Mouse (Mus musculus) C2C12 (cell line): Measurements from ENCODE around the gene Dhx58. TPM values are rescaled to one million over a fixed set of nuclear protein-coding genes. Genes with fewer than 3 reads are reported as not detected.

ENCODE experiments used
- H3K27me3 ChIP-seq: one replicate; pipeline ENCODE4 v1.6.1; 2011; ENCODE audit not compliant: control insufficient read depth, insufficient read depth, insufficient read length
- H3K36me3 ChIP-seq: one replicate; pipeline ENCODE4 v1.6.1; 2011; ENCODE audit not compliant: control insufficient read depth, insufficient read depth
- H3K4me3 ChIP-seq: one replicate; pipeline ENCODE4 v1.5.1; 2011; ENCODE audit warnings: mild to moderate bottlenecking, control low read depth; ENCODE audit not compliant: poor library complexity, insufficient read depth, severe bottlenecking
- H3K79me2 ChIP-seq: one replicate; pipeline ENCODE4 v1.6.1; 2011; ENCODE audit not compliant: control insufficient read depth, insufficient read depth
- H3K79me3 ChIP-seq: one replicate; pipeline ENCODE4 v1.6.1; 2011; ENCODE audit warnings: low read depth, control low read depth
- H3ac ChIP-seq: one replicate; pipeline ENCODE3; 2011; ENCODE audit warnings: low read depth; ENCODE audit not compliant: control insufficient read depth, insufficient read length
- CEBPB ChIP-seq: IDR thresholded peaks from one replicate; pipeline ENCODE4 v1.6.1; 2011; ENCODE audit warnings: low read depth, mild to moderate bottlenecking, control low read depth, moderate library complexity
- CTCF ChIP-seq: IDR thresholded peaks from one replicate; pipeline ENCODE4 v1.5.1; 2011; ENCODE audit not compliant: control insufficient read depth, insufficient read depth, insufficient read length
- FOSL1 ChIP-seq: IDR thresholded peaks from one replicate; pipeline ENCODE4 v1.8.0; 2011; ENCODE audit warnings: mild to moderate bottlenecking, low read length; ENCODE audit not compliant: poor library complexity, insufficient read depth, severe bottlenecking
- MAX ChIP-seq: IDR thresholded peaks from one replicate; pipeline ENCODE4 v1.6.1; 2011; ENCODE audit warnings: mild to moderate bottlenecking, control low read depth
- MYOD1 ChIP-seq: IDR thresholded peaks from one replicate; pipeline ENCODE4 v1.6.1; 2011; ENCODE audit warnings: low read depth; ENCODE audit not compliant: control insufficient read depth, insufficient read length
- MYOG ChIP-seq: IDR thresholded peaks from one replicate; pipeline ENCODE4 v1.6.1; 2011; ENCODE audit not compliant: control insufficient read depth, insufficient read length; ENCODE audit errors: extremely low read depth
- USF1 ChIP-seq: IDR thresholded peaks from one replicate; pipeline ENCODE4 v1.6.1; 2011; ENCODE audit warnings: low read depth, mild to moderate bottlenecking, control low read depth, moderate library complexity
- polyA plus RNA-seq: library from polyadenylated mRNA; unstranded; fragments of >200 nt; fragmentation: generic; extraction: Trizol; gene quantifications from one replicate; pipeline ENCODE4 v1.2.1, GENCODE M21; 2012; ENCODE audit warnings: missing spikeins

The Dhx58 gene
- polyA plus RNA-seq, 1 experiment, result 0.64 TPM

DNA sequence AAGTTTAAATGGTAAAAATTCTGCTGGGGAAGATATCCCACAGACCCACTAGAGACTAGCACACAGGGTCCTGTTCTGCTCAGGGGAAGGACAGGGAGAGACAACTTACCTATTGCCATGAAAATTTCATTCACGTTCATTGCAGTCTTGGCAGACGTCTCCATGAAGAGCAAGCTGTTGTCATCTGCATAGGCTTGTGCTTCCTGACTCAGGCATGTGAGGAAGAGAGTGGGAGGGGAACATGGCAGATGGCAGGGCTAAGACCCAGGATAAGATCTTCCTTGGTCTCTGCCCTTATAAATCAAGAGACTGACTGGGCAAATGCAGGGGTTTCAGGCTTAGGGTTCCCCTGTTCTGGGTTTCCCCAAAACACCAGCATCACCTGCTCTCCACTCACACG, 12.6 kb upstream of the Dhx58 start:
- Histone ChIP-seq H3K36me3 (peaks cover 54% of the 10 kb centered on the region), H3ac (no peak overlapping the region), H3K4me3 (no peak overlapping the region), H3K27me3 (no peaks in the 10 kb centered on the region), H3K79me2 (peaks cover 33% of the 10 kb centered on the region), H3K79me3 (peaks cover 14% of the 10 kb centered on the region)
- TF ChIP-seq FOSL1 (no peak), MAX (no peak), MYOG (no peak), CEBPB (no peak), MYOD1 (no peak), USF1 (no peak), CTCF (no peak)

DNA sequence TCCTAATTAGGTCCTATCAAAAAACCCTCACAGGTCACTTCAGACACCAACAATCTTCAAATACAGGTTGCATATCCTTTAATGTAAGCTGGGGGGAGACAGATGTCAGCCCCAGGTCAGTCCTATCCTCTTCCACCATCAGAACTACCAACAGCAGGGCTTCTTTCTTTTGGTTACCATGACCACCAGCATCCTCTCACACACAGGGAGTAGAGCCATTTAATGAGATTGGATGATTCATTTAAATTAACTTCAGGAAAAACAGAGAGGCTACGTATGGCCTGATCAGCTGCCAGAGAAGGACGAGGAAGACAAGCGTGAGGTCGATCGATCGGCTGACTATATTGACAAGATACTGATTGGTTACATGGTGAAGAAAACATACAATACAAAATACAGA, 10.9 kb upstream of the Dhx58 start:
- TF ChIP-seq CTCF, result no peak
- TF ChIP-seq USF1, result no peak
- no peak for TF ChIP-seq CEBPB
- no peak for TF ChIP-seq FOSL1
- no peak for TF ChIP-seq MYOG
- no peak for TF ChIP-seq MYOD1
- no peak for TF ChIP-seq MAX
- no peaks in the 10 kb centered on the region for H3K27me3 ChIP-seq
- peaks cover 64% of the 10 kb centered on the region for H3K36me3 ChIP-seq
- no peak overlapping the region for H3K4me3 ChIP-seq
- H3K79me2 ChIP-seq, result peaks cover 29% of the 10 kb centered on the region
- H3K79me3 ChIP-seq, result peaks cover 10% of the 10 kb centered on the region
- H3ac ChIP-seq, result no peak overlapping the region

DNA sequence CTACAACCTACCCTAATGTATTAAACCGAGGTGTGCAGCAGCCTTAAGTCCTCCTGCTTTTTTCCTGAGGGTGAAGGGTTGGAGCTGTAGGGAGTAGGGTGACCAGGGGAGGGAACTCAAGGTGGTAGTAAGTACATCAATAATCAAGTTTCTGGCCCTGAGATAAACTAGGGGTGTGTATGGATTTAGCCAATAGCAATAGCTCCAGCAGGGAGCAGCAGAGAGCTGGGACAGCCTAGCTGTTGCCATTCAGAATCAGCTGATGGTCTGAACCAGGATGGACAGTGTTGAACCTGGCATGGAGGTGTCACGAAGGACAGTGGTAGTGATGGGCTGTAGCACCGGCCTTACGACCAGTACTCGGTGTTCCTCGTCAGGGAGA, 10.5 kb upstream of the Dhx58 start:
- Histone ChIP-seq H3K79me2 (peaks cover 24% of the 10 kb centered on the region), H3K4me3 (no peak overlapping the region), H3K27me3 (no peaks in the 10 kb centered on the region), H3K79me3 (peaks cover 6% of the 10 kb centered on the region), H3K36me3 (peaks cover 64% of the 10 kb centered on the region), H3ac (no peak overlapping the region)
- TF ChIP-seq MYOD1, result no peak
- TF ChIP-seq CEBPB, result no peak
- TF ChIP-seq CTCF, result peak; percentile 52

DNA sequence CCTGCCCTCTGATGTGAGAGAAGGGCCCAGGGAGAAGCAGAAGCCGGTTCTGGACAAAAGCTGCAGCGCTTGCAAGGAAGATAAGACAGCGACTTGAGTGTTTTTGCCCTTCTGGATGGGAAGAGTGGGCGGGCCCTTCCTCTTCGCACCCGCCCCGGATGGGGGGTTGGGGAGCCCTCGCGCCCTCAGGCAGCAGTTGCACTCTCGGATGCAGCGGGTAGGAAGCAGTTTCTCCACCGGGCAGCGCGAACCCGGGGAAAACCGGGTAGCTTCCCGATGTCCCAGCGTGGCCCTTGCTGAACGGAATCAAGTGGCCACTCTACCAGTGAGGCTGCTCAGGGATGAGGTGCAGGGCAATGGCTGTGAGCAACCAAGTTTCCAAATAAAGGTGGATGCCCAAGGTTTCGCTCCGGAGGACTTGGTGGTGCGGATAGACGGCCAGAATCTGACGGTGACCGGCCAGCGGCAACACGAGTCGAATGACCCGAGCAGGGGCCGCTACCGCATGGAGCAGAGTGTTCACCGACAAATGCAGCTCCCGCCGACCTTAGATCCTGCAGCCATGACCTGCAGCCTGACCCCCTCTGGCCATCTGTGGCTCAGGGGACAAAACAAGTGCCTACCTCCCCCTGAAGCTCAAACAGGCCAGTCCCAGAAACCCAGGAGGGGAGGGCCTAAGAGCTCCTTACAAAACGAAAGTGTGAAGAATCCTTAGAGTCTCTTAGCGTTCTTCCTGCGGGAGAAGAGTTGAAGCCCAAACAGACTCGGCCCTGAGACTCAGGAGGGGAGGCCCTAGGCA, 9.9 kb upstream of the Dhx58 start, which contains the start of gene Hspb9:
Hspb9 (plus strand) TSS at position 116 of the 799 bp plus-strand sequence.
- Histone ChIP-seq H3K79me3 (peaks cover 9% of the 10 kb centered on the region), H3K79me2 (peaks cover 18% of the 10 kb centered on the region), H3K4me3 (no peak within 1 kb of the TSS), H3K36me3 (peaks cover 64% of the 10 kb centered on the region), H3K27me3 (no peaks in the 10 kb centered on the region), H3ac (no peak within 1 kb of the TSS)
- TF ChIP-seq FOSL1, result no peak
- TF ChIP-seq CTCF, result no peak
- no peak for TF ChIP-seq MYOG
- no peak for TF ChIP-seq MAX
- TF ChIP-seq MYOD1, result no peak
- no peak for TF ChIP-seq USF1
- no peak for TF ChIP-seq CEBPB

DNA sequence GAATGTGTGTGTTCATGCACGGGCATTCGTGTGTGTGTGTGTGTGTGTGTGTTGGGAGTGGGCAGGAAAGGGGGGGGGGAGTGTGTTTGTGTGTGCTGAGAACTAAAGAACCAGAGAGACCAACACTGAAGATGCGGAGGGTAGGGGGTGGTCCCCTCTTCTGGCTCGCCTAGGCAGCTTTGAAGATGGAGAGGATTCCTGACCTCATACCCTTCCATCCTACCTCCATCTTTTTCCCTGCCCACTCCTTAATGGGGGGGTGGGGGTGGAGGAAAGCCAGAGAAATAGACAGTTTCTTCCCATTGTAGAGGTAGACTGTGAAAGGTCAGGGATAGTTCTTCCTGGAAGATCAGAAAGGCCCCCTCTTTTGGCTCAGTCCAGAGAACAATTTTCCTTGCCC, 9.1 kb upstream of the Dhx58 start:
- TF ChIP-seq MYOG (no peak), CEBPB (no peak), CTCF (no peak), MAX (no peak), FOSL1 (no peak), MYOD1 (no peak), USF1 (no peak)
- H3K79me3 ChIP-seq, result peaks cover 9% of the 10 kb centered on the region
- H3ac ChIP-seq, result no peak overlapping the region
- H3K79me2 ChIP-seq, result peaks cover 18% of the 10 kb centered on the region
- no peak overlapping the region for H3K4me3 ChIP-seq
- no peaks in the 10 kb centered on the region for H3K27me3 ChIP-seq
- peaks cover 66% of the 10 kb centered on the region for H3K36me3 ChIP-seq
